Mouse (Mus musculus): ENCODE results near the gene Dis3l2.

The Dis3l2 gene

GRCm38 (mm10) chr1:87073776-87074175 is 370.2 kb downstream of the Dis3l2 start:
- no peak for DNase-seq

- peak; percentile 6 to 10 for DNase-seq
These were observed 382.6 kb downstream of the Dis3l2 start for GRCm38 (mm10) chr1:87086196-87086595.

- DNase-seq = no peak
These were observed 383.4 kb downstream of the Dis3l2 start for GRCm38 (mm10) chr1:87086964-87087363.

GRCm38 (mm10) chr1:87089251-87089650 is 385.6 kb downstream of the Dis3l2 start:
- no peak for DNase-seq

- no peak for DNase-seq
These were observed 386.2 kb downstream of the Dis3l2 start, which contains the start of gene Alppl2 for GRCm38 (mm10) chr1:87089828-87090227. Gene Alppl2 (minus strand): TSS chr1:87089928.

GRCm38 (mm10) chr1:87095642-87096041 is 392.0 kb downstream of the Dis3l2 start:
- no peak for DNase-seq

- peak; percentile 28 to 36 for DNase-seq
These were observed 394.9 kb downstream of the Dis3l2 start for GRCm38 (mm10) chr1:87098358-87098975.
